Mouse (Mus musculus) testis, adult 2 months (tissue): ENCODE data around the gene Dlgap3.

Source experiments
- CTCF ChIP-seq: fragments of 200-500 bp; IDR thresholded peaks from 2 replicates; pipeline ENCODE4 v1.5.1; 2012; ENCODE audit warnings: low read depth, mild to moderate bottlenecking, inconsistent platforms, low read length, moderate library complexity; ENCODE audit not compliant: control insufficient read depth, insufficient read depth, insufficient replicate concordance
- POLR2A ChIP-seq: fragments of 200-500 bp; IDR thresholded peaks from 2 replicates; pipeline ENCODE4 v1.6.1; 2012; ENCODE audit warnings: low read depth, mild to moderate bottlenecking, inconsistent platforms, low read length, moderate library complexity; ENCODE audit not compliant: control insufficient read depth

GRCm38 (mm10) chr4:127203081-127203480, 34.1 kb downstream of the Dlgap3 start:
- TF ChIP-seq POLR2A (no peak), CTCF (no peak)
